Mouse (Mus musculus) small intestine, adult 2 months (tissue): ENCODE data around the gene Tppp2.

Experiments used
- CTCF ChIP-seq: fragments of 200-500 bp; IDR thresholded peaks from 2 replicates; pipeline ENCODE4 v1.5.1; 2012; ENCODE audit warnings: low read depth, mild to moderate bottlenecking, control low read depth, inconsistent platforms, low read length, moderate library complexity, mixed read lengths; ENCODE audit not compliant: insufficient replicate concordance, insufficient read length; ENCODE audit errors: extremely low read depth
- POLR2A ChIP-seq: fragments of 200-500 bp; IDR thresholded peaks from 2 replicates; pipeline ENCODE4 v1.6.1; 2012; ENCODE audit warnings: low read depth, mild to moderate bottlenecking, control low read depth, inconsistent platforms, low read length, moderate library complexity

DNA sequence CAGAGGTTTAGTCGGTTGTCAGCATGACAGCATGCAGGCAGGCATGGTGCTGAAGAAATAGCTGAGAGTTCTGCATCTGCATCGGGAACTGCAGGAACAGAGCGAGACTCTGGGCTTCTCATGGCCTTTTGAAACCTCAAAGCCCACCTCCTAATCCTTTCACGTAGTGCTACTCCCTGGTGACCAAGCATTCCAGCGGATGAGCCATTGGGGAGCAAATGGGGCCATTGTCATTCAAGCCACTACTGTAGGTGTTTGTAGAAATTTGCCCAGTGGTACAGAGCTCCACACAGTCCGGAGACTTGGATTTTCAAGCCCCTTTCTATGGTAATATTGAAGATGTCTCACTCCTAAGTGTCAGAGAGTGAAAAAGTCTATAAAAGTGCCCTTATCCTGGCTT is 32.2 kb upstream of the Tppp2 start:
- TF ChIP-seq CTCF: no peak
- TF ChIP-seq POLR2A: no peak
